ENCODE assay signal across 14 mouse cellular contexts in the genomic region with DNA sequence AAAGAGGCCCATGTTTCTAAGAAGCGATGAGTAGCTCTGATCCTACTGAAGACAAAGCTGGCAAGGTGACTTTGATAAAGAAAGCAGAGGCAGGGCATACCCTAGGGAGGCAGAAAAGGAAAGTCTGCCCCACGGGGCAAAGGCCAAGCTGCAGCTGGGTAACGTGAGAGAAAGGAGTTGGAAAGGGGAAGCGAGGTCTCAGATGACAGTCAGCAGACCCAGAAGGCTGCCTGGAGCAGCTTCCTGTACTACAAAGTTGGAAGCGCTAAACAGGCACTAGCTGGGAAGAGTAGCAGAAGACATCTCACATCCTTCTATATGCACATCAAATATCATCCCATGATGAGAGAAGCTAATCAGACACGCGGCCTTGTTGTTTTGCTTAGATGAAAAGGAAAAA. TPM values are rescaled to one million over a fixed set of nuclear protein-coding genes. Genes with fewer than 3 reads are reported as not detected.
DNase-seq lines count a peak whose midpoint lies in the region; ATAC-seq lines count a peak whose summit lies in the region.
"Had no signal": no experiment of that assay in that cellular context is flagged by ENCODE, and none has a peak within 500 bp of the region (broad histone marks: within the 10 kb centered on the region; RNA-seq: fewer than 3 reads in every experiment).

No protein-coding gene starts in this region.

- no peaks in the 10 kb centered on the region for H3K9me3 ChIP-seq in liver, embryonic 12.5 days (replicated peaks)
- H3K9me3 ChIP-seq in intestine, embryonic 16.5 days (ENCODE audit: control insufficient read depth, low read length) = no peaks in the 10 kb centered on the region
- H3K9me3 ChIP-seq: G1E; hindbrain, embryonic 12.5 days; neural tube, embryonic 13.5 days had no signal

- no peak for ATAC-seq in liver, embryonic 12.5 days
- ATAC-seq in megakaryocyte progenitor cell, adult 5-6 weeks (replicated peaks; ENCODE audit: poor library complexity) = peak; percentile 43
- no peak for ATAC-seq in intestine, embryonic 16.5 days

- H3K9ac ChIP-seq in liver, embryonic 12.5 days = no peak overlapping the region
- no peak overlapping the region for H3K9ac ChIP-seq in intestine, embryonic 16.5 days (ENCODE audit: low read depth, low read length)
- H3K9ac ChIP-seq: hindbrain, embryonic 12.5 days; neural tube, embryonic 13.5 days had no signal

- 52% methylated on average over 7 of the region's 7 CpGs for WGBS in liver, embryonic 12.5 days (ENCODE audit: insufficient replicate concordance)
- WGBS in intestine, embryonic 16.5 days = 57% methylated on average over 7 of the region's 7 CpGs

- H3K4me2 ChIP-seq in liver, embryonic 12.5 days = no peak overlapping the region
- H3K4me2 ChIP-seq in intestine, embryonic 16.5 days (ENCODE audit: low read depth, low read length) = no peak overlapping the region
- H3K4me2 ChIP-seq: hindbrain, embryonic 12.5 days; neural tube, embryonic 13.5 days had no signal

- DNase-seq in liver = peak; percentile 25
- DNase-seq in NIH3T3 (ENCODE audit: low read depth) = peak; percentile 15
- DNase-seq in kidney, adult 9 months = peak; percentile 74
- DNase-seq in heart, adult 8-10 months (ENCODE audit: low spot score) = no peak
- DNase-seq in ovary, postnatal 36 days (ENCODE audit: low spot score) = no peak
- DNase-seq: gastrocnemius, postnatal 10 days; lung, postnatal 14 days; thymus, postnatal 36 days had no signal

- no peak overlapping the region for H3K27ac ChIP-seq in liver, embryonic 12.5 days
- H3K27ac ChIP-seq in intestine, embryonic 16.5 days (ENCODE audit: low read length) = no peak overlapping the region
- H3K27ac ChIP-seq: hindbrain, embryonic 12.5 days; neural tube, embryonic 13.5 days had no signal

- H3K27me3 ChIP-seq in liver, embryonic 12.5 days (replicated peaks) = no peaks in the 10 kb centered on the region
- H3K27me3 ChIP-seq in intestine, embryonic 16.5 days (replicated peaks; ENCODE audit: control insufficient read depth, insufficient read depth, low read length) = no peaks in the 10 kb centered on the region
- H3K27me3 ChIP-seq: hindbrain, embryonic 12.5 days; neural tube, embryonic 13.5 days had no signal

- H3K4me3 ChIP-seq in liver, embryonic 12.5 days = no peak overlapping the region
- H3K4me3 ChIP-seq in intestine, embryonic 16.5 days (ENCODE audit: low read length) = no peak overlapping the region
- H3K4me3 ChIP-seq: hindbrain, embryonic 12.5 days; neural tube, embryonic 13.5 days had no signal

- no peaks in the 10 kb centered on the region for H3K36me3 ChIP-seq in liver, embryonic 12.5 days
- H3K36me3 ChIP-seq in intestine, embryonic 16.5 days (ENCODE audit: control insufficient read depth, insufficient read depth, low read length) = no peaks in the 10 kb centered on the region
- H3K36me3 ChIP-seq: G1E; hindbrain, embryonic 12.5 days; neural tube, embryonic 13.5 days had no signal

- H3K4me1 ChIP-seq in liver, embryonic 12.5 days = peaks cover 13% of the 10 kb centered on the region
- peaks cover 6% of the 10 kb centered on the region; the same call in 1 of the 2 replicates for H3K4me1 ChIP-seq in intestine, embryonic 16.5 days (ENCODE audit: control insufficient read depth, insufficient read depth, low read length)

RNA-seq across cellular contexts. Expression of a gene that starts 3.9 kb away (rescaled TPM):
- 35.0 and 36.1 TPM in 2 replicates for polyA plus RNA-seq in liver, embryonic 12.5 days (2016; fragmentation: Nextera tagmentation; extraction: Ambion mirVana)
- total RNA-seq in megakaryocyte progenitor cell, adult 5-6 weeks (2015) = 89.4 and 94.5 TPM in 2 replicates
- total RNA-seq in megakaryocyte progenitor cell, adult 5-6 weeks (2017) = 98.2 and 104 TPM in 2 replicates
- polyA plus RNA-seq in intestine, embryonic 16.5 days (2015; fragmentation: Nextera tagmentation; extraction: Ambion mirVana) = 64.3 and 64.9 TPM in 2 replicates
- 100 to 1,000 TPM; 126 to 144 (median 133) TPM for total RNA-seq in heart, adult 8-10 months (2022)

Comparison
In these comparisons a context has a peak if more than half of its experiments do, and no peak if none do; other contexts are left out.
1. DNase-seq: peak in liver (single experiment), NIH3T3 (single experiment) and kidney, adult 9 months (single experiment); none in heart, adult 8-10 months (single experiment) and ovary, postnatal 36 days (single experiment).